Mouse (Mus musculus) embryonic fibroblast, embryonic 13.5 days (primary cell): ENCODE data around the gene Ipo8.

Experiments used
- CTCF ChIP-seq: IDR thresholded peaks from 2 replicates; pipeline ENCODE4 v1.5.1; 2011; ENCODE audit warnings: mild to moderate bottlenecking, control low read depth, low read length, moderate library complexity, borderline replicate concordance; ENCODE audit not compliant: insufficient read depth
- POLR2A ChIP-seq: IDR thresholded peaks from 2 replicates; pipeline ENCODE4 v1.6.1; 2011; ENCODE audit warnings: low read depth, mild to moderate bottlenecking, control low read depth, low read length, moderate library complexity

GRCm38 (mm10) chr6:148838460-148838859 lies 7.2 kb upstream of the Ipo8 start:
- TF ChIP-seq CTCF (no peak), POLR2A (no peak)
